Mouse (Mus musculus) heart, postnatal 0 days (tissue): Measurements from ENCODE around the gene Magi2.

ENCODE experiments used
- CTCF ChIP-seq: IDR thresholded peaks from 2 replicates; pipeline ENCODE4 v1.5.1; 2016; ENCODE audit warnings: antibody characterized with exemption, control low read depth, low read depth
- EP300 ChIP-seq: IDR thresholded peaks from 2 replicates; pipeline ENCODE4 v1.6.1; 2016; ENCODE audit warnings: antibody characterized with exemption, low read depth

- TF ChIP-seq CTCF (no peak), EP300 (no peak)
These were observed 1454.1 kb downstream of the Magi2 start for GRCm38 (mm10) chr5:20680833-20681530.
